Mouse (Mus musculus) midbrain, embryonic 11.5 days (tissue): ENCODE results near the gene Srsf12. TPM values are rescaled to one million over a fixed set of nuclear protein-coding genes. Genes with fewer than 3 reads are reported as not detected.
A peak's percentile ranks its signal among the peaks of the same experiment; 100 is the strongest.

Experiments used
- ATAC-seq: fragments of 200-750 bp; cut with Nextera tagmentation; 2 replicates; pipeline ENCODE4 v1.8.0; 2017; ENCODE audit warnings: moderate TSS enrichment, moderate library complexity; ENCODE audit not compliant: low FRiP score
- DNase-seq: peaks from one replicate; pipeline ENCODE4 v3.0.0; 2015; ENCODE audit warnings: low spot score; ENCODE audit errors: missing footprints
- H3K27ac ChIP-seq: fragments of 300-500 bp; sonication (generic); 2 replicates; pipeline ENCODE4 v1.5.1; 2014; ENCODE audit warnings: low read depth, low read length
- H3K27me3 ChIP-seq: fragments of 300-500 bp; sonication (generic); 2 replicates; pipeline ENCODE4 v1.6.1; 2014; ENCODE audit warnings: mild to moderate bottlenecking, low read length, moderate library complexity, mixed read lengths; ENCODE audit not compliant: control insufficient read depth, insufficient read depth
- H3K36me3 ChIP-seq: fragments of 300-500 bp; sonication (generic); 2 replicates; pipeline ENCODE4 v1.6.1; 2014; ENCODE audit warnings: mild to moderate bottlenecking, low read length, moderate library complexity, mixed read lengths; ENCODE audit not compliant: control insufficient read depth, insufficient read depth
- H3K4me1 ChIP-seq: fragments of 300-500 bp; sonication (generic); 2 replicates; pipeline ENCODE4 v1.6.1; 2014; ENCODE audit warnings: low read length; ENCODE audit not compliant: control insufficient read depth, insufficient read depth
- H3K4me2 ChIP-seq: fragments of 300-500 bp; sonication (generic); 2 replicates; pipeline ENCODE4 v1.6.1; 2014; ENCODE audit warnings: mild to moderate bottlenecking, moderate library complexity
- H3K4me3 ChIP-seq: fragments of 300-500 bp; sonication (generic); 2 replicates; pipeline ENCODE4 v1.5.1; 2014; ENCODE audit warnings: low read depth, low read length
- H3K9ac ChIP-seq: fragments of 300-500 bp; sonication (generic); 2 replicates; pipeline ENCODE4 v1.6.1; 2014; ENCODE audit warnings: low read length
- H3K9me3 ChIP-seq: fragments of 300-500 bp; sonication (generic); 2 replicates; pipeline ENCODE4 v1.6.1; 2016; ENCODE audit warnings: low read length; ENCODE audit not compliant: control insufficient read depth
- WGBS: fragments of 180-500 bp; shearing (Covaris S2); extraction: QIAGEN DNeasy Blood & Tissue Kit; methylation state at CpG from one replicate; pipeline ENCODE4 v1.1.7; 2014; 5-methylcytosine and 5-hydroxymethylcytosine counted together
- polyA plus RNA-seq: library from polyadenylated mRNA; unstranded; fragments of >200 nt; fragmentation: Nextera tagmentation; extraction: Ambion mirVana; gene quantifications from 2 replicates; pipeline ENCODE4 v1.2.1, GENCODE M21; 2014

Gene Srsf12
- polyA plus RNA-seq = 8.5 and 9.2 TPM in 2 replicates

GRCm38 (mm10) chr4:33208881-33209841, at the start of gene Srsf12:
Gene Srsf12 (plus strand): TSS chr4:33208991.
- Histone ChIP-seq H3K9me3 (no peaks in the 10 kb centered on the region), H3K27ac (no peak within 1 kb of the TSS), H3K9ac (peak within 1 kb of the TSS; percentile 77), H3K4me2 (peak within 1 kb of the TSS; percentile 100), H3K27me3 (no peaks in the 10 kb centered on the region), H3K4me3 (peak within 1 kb of the TSS; percentile 71), H3K4me1 (peaks cover 9% of the 10 kb centered on the region), H3K36me3 (no peaks in the 10 kb centered on the region)
- 4% methylated on average over 65 of the region's 65 CpGs for WGBS
- DNase-seq (peak; percentile 97), ATAC-seq (peak; percentile 86)

GRCm38 (mm10) chr4:33183477-33183876, 25.3 kb upstream of the Srsf12 start:
- H3K4me2 ChIP-seq = no peak overlapping the region
- WGBS = 90% methylated on average over 5 of the region's 5 CpGs

GRCm38 (mm10) chr4:33188164-33188563, 20.6 kb upstream of the Srsf12 start:
- Histone ChIP-seq H3K9ac (no peak overlapping the region), H3K36me3 (no peaks in the 10 kb centered on the region), H3K4me3 (no peak overlapping the region), H3K4me1 (peaks cover 6% of the 10 kb centered on the region; the same call in 1 of the 2 replicates), H3K9me3 (no peaks in the 10 kb centered on the region), H3K27me3 (peaks cover 7% of the 10 kb centered on the region), H3K27ac (no peak overlapping the region), H3K4me2 (peak overlapping the region; percentile 66)
- DNase-seq (peak; percentile 92), ATAC-seq (0 out of 2 replicates have a peak, but pooled peaks have one; percentile 20)
- WGBS = 22% methylated on average over 9 of the region's 9 CpGs

More at GRCm38 (mm10) chr4:33183477-33183876, 25.3 kb upstream of the Srsf12 start:
- Histone ChIP-seq H3K9ac (no peak overlapping the region), H3K27me3 (peaks cover 7% of the 10 kb centered on the region), H3K27ac (no peak overlapping the region), H3K4me3 (no peak overlapping the region), H3K4me1 (no peaks in the 10 kb centered on the region), H3K9me3 (no peaks in the 10 kb centered on the region), H3K36me3 (no peaks in the 10 kb centered on the region)
- DNase-seq = no peak
- no peak for ATAC-seq

- Histone ChIP-seq H3K4me2 (peak overlapping the region; percentile 66), H3K9ac (peak overlapping the region; percentile 72), H3K4me1 (peaks cover 6% of the 10 kb centered on the region; the same call in 1 of the 2 replicates), H3K4me3 (peak overlapping the region; percentile 67), H3K27me3 (peaks cover 7% of the 10 kb centered on the region), H3K9me3 (no peaks in the 10 kb centered on the region), H3K27ac (peak overlapping the region; percentile 44; the same call in 1 of the 2 replicates), H3K36me3 (no peaks in the 10 kb centered on the region)
- ATAC-seq (peak; percentile 93), DNase-seq (peak; percentile 97)
- under 1% methylated on average over 123 of the region's 123 CpGs for WGBS
Observed at GRCm38 (mm10) chr4:33188781-33189734, 19.7 kb upstream of the Srsf12 start.

GRCm38 (mm10) chr4:33189735-33190036, 19.1 kb upstream of the Srsf12 start, which contains the start of gene Pm20d2:
Gene Pm20d2 (minus strand): TSS chr4:33189737.
- peak within 1 kb of the TSS; percentile 67 for H3K4me3 ChIP-seq
- H3K27me3 ChIP-seq = peaks cover 7% of the 10 kb centered on the region
- H3K9me3 ChIP-seq = no peaks in the 10 kb centered on the region
- H3K9ac ChIP-seq = peak within 1 kb of the TSS; percentile 72
- H3K36me3 ChIP-seq = no peaks in the 10 kb centered on the region
- ATAC-seq (no peak), DNase-seq (no peak)
- H3K27ac ChIP-seq = peak within 1 kb of the TSS; percentile 44; the same call in 1 of the 2 replicates
- peak within 1 kb of the TSS; percentile 66 for H3K4me2 ChIP-seq
- WGBS = 16% methylated on average over 6 of the region's 6 CpGs
- H3K4me1 ChIP-seq = peaks cover 6% of the 10 kb centered on the region; the same call in 1 of the 2 replicates

GRCm38 (mm10) chr4:33198117-33198516, 10.7 kb upstream of the Srsf12 start:
- 0% methylated on average over 2 of the region's 2 CpGs for WGBS
- H3K4me1 ChIP-seq = no peaks in the 10 kb centered on the region
- H3K4me2 ChIP-seq = no peak overlapping the region
- DNase-seq (no peak), ATAC-seq (peak; percentile 73)
- H3K4me3 ChIP-seq = no peak overlapping the region
- no peak overlapping the region for H3K9ac ChIP-seq
- H3K27me3 ChIP-seq = no peaks in the 10 kb centered on the region
- H3K27ac ChIP-seq = no peak overlapping the region
- no peaks in the 10 kb centered on the region for H3K9me3 ChIP-seq
- no peaks in the 10 kb centered on the region for H3K36me3 ChIP-seq

- H3K4me3 ChIP-seq = no peak overlapping the region
- H3K27ac ChIP-seq = no peak overlapping the region
- H3K4me2 ChIP-seq = no peak overlapping the region
- peak; percentile 60 for ATAC-seq
- H3K36me3 ChIP-seq = no peaks in the 10 kb centered on the region
- 4% methylated on average over 4 of the region's 4 CpGs for WGBS
- H3K9ac ChIP-seq = no peak overlapping the region
- peaks cover 7% of the 10 kb centered on the region for H3K4me1 ChIP-seq
- DNase-seq = peak; percentile 94
- no peaks in the 10 kb centered on the region for H3K9me3 ChIP-seq
- H3K27me3 ChIP-seq = no peaks in the 10 kb centered on the region
Observed at GRCm38 (mm10) chr4:33204682-33205081, 4.1 kb upstream of the Srsf12 start.

- Histone ChIP-seq H3K27me3 (no peaks in the 10 kb centered on the region), H3K9ac (no peak overlapping the region), H3K9me3 (no peaks in the 10 kb centered on the region), H3K4me1 (peaks cover 9% of the 10 kb centered on the region), H3K36me3 (no peaks in the 10 kb centered on the region), H3K4me3 (no peak overlapping the region), H3K4me2 (no peak overlapping the region), H3K27ac (no peak overlapping the region)
- DNase-seq (no peak), ATAC-seq (no peak)
- 80% methylated on average over 2 of the region's 2 CpGs for WGBS
Observed at GRCm38 (mm10) chr4:33207551-33207950, 1.2 kb upstream of the Srsf12 start.
